Mouse (Mus musculus): ENCODE results near the gene 1700012B09Rik.
A peak's percentile ranks its signal among the peaks of the same experiment; 100 is the strongest.

Gene 1700012B09Rik

DNA sequence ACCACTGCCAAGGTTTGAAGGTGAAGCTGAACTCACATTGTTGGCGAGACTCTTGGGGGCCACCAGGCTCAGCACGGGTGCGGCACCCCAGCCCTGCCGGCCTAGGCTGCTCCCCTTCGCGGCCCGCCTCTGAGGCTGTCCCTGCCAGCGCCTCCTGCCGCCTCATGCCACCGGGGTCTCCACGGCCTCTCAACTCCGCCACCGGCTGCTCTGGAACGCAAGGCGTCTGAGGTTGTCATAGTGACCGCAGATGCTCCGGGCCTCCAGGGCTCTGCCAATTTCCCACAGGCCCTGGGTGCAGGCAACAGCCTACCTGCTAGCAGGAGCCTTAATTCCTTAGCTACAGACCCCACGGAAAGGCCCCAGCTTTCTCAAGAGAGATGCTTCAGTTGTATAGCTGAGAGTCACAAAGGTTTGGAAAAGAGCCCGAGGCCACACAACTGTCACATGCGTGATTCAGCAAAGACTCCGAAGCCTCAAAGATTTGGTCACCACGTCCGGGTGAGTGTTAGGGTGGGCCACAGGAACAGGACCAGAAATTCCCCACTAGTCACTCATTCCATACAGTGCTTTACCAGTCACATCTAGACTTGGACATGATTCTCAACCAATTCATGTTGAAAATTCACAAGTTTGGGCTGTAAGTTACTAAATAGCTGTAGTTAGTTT is at the start of gene 1700012B09Rik:
TSS of gene 1700012B09Rik (minus strand) at position 228 of the 669 bp plus-strand sequence.
- no peak for DNase-seq (ENCODE audit: low spot score)

DNA sequence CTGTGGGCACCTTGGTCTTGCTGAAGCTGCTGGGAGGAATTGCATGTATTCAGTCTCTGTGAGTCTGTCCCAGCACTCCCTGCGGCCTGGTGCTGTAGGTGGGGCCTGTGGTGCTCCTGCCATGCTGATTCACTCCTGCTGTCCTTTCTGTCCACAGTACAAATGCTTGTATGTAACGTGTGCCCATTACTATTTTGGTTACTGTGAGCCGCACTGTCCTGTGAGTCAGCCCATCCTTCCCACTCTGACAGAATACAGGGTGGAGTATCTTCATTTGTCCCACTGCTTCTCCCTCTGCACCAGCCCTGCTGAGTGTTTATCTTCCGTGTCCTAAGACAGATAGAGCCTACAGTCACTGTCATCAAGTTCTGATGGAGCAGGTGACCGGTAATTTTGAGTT is 39.3 kb upstream of the 1700012B09Rik start:
- no peak for DNase-seq (ENCODE audit: low spot score)

DNA sequence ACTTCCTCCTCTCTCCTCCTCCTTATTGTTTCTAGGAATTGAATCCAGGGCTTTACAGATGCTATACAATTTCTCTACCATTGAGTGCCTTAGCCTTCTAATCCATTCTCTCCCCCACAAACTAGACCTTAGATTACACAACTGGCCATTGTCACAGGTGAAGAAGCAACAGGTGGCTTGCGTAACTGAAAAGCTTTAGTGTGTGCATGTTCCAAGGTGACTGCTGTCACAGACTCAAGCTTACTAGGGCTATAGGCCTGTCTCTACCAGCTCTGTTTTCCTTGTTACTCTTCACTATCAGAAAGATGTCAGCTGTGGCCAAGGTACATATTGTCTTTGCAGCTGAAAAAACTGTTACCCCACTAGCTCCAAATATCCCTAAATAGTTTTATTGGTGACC is 36.0 kb upstream of the 1700012B09Rik start:
- DNase-seq (ENCODE audit: low spot score): no peak

DNA sequence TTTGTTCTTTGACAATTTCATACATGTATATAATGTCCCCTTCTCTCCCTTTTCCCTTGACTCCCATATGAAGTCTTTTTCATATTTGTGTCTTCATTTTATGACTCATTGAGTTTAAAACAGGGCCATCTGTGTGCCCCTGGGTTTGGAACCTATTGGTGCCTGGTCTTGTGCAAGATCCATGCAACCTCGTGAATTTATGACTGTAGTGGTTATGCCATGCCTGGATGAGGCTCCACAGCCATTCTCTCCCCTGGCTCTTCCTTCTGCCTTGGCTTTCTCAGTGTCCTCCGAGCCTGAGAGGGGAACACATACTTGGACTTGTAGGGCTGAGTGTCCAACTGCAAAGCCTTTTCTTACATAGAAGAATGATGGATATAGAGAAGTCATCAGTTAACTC is 34.9 kb upstream of the 1700012B09Rik start:
- DNase-seq (ENCODE audit: low spot score): peak; percentile 11

DNA sequence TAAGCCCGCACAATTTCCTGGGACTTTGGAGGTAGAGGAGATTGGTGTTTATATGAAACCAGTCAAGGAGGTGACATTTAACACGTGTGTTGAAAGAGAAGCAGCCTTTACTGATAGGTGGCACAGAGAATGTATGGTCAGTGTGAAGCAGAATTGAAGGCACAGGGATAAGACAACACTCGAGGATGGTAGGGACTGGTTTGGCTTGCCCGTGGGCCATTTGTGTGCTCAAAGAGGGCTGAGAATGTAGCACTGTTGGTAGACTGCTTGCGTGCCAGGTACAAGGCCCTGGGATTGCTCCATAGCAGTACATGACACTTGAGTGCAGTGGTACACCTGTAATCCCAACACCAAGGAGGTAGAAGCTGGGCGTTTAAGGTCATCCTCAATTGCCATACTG is 16.5 kb upstream of the 1700012B09Rik start:
- DNase-seq (ENCODE audit: low spot score): no peak

DNA sequence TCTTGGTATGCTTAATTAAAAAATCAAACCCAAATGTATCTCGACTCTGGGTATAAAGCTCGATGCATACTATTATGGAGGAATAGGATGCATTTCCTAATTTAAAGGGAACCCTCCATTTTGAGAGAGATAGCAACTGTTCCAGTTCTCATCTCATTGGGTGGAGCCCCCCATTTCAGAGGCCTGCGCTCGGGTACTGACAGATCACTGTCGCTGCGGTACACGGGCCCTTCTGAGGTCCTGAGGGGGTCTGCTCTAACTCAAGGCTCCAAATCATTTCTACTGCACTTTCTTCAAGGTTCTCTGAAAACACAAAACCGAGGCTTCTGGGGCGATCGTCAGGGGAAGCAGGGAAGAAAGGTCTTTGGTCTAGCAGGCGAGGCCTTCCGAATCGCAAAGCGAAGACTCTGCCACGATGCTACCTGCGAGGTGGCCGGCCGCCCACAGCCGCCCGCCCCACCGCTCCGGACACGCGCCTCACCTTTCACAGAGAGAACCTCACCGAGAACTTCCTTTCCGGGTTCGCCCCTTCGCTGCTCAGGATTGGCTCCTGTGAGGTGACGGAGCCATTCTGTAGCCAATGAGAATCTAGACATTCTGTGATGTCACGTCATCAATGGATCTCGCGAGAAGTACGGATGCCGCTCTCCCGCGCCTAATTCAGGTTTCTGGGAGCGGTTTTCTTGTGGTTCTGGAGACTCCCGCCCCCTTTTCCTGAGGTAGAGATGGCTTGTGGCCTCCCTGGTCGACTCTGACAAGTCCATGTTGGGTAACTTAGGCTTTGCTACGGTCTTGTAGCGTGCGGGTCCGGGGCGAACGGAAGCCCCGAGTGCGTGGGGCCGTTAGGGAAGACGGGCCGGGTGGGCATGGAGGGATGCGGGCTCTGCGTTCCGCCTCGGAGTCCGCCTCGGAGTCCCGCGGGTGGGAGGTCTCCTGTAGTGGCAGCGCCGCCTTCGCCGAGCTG is 13.5 kb upstream of the 1700012B09Rik start, which contains the start of the genes Mre11a and Ankrd49:
TSS of gene Mre11a (plus strand) at position 616 of the 964 bp plus-strand sequence.
TSS of gene Ankrd49 (minus strand) at position 818 of the 964 bp plus-strand sequence.
- peak; percentile 95 for DNase-seq (ENCODE audit: low spot score)

DNA sequence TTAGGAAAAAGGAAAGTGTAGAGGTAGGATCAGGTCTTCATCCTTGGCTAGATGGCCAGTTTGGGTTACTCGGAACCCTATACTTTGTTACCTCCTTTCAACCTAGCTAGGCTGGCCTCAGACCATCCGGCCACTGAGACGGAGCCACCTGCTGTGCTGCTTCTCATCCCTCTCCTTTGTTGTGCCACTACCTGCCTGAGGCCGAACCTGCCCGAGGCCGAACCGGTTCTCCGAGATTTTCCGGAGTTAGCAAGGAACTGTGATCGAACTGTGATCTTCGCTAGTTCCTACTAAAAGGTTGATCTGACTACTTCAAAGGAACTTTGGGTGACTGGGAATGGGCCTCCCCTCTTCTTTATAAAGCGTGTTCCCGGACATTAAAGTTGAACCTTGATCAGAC is 7.5 kb upstream of the 1700012B09Rik start:
- DNase-seq (ENCODE audit: low spot score): no peak

DNA sequence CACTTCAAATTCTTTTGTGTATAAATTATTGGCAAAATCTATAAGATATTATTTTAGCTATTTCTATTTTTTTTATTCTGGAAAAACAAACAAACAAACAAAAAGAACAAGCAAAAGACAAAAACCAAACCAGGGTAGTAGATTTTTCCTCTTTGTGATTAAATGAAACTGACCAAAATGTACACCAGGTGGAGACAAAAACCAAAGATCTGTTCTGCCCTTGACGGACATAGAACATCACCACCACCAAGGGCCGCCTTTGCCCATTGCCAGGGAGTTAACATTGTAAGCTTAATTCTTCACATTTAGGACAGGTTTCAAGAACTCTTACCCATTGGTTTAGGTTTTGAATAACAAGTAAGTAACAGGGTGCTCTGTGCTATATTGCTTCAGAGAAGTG is 3.0 kb upstream of the 1700012B09Rik start:
- peak; percentile 29 for DNase-seq (ENCODE audit: low spot score)

DNA sequence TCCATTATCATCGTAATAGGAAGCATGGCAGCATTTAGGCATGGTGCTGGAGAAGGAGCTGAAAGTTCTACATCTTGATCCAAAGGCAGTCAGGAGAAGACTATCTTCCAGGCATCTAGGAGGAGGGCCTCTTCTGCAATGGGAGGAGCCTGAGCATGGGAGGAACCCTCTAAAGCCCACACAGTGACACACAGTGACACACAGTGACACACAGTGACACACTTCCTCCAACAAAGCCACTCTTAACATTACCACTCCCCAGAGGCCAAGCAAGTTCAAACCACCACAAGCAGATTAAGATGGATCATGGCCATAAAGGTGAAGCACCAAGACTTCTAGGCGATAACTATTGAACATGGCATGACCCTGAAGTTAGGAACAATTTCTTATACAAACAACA is 1.2 kb upstream of the 1700012B09Rik start:
- DNase-seq (ENCODE audit: low spot score): no peak

DNA sequence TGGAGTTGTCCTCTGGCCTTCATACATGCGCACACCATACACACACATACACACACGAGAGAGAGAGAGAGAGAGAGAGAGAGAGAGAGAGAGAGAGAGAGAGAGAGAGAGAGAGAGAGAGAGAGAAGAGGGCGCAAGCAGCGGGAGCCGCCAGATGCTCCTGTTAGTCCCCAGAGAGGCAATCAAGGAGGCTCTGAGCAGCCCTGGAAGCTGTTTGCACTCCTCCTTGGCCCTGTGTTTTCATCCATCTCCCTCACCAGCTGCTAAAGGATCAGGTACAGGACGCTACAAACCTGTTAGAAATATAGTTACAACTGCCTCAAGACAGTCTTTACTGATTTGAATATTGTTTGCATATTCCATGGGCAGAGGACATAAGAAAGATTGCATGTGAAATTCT is 1.0 kb downstream of the 1700012B09Rik start:
- DNase-seq (ENCODE audit: low spot score): no peak

DNA sequence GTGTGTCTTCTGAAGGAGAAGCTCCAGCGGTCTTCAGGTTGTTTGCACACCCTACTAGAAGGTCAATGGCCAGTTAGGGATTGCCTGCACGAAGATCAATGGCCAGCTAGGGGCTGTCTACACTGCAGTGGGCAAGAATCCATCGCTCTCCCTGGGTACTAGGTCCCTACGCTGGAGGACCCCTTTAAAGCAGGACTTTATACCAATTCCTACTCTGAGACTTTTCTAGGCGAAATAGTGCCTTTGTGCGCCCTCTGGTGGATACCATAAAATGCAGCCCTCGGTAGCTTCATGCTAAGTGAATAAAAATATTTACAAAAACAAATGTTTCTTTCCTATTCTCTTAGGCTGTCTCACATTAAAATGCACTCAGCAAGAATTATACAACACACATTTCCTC is 6.1 kb downstream of the 1700012B09Rik start:
- peak; percentile 30 for DNase-seq (ENCODE audit: low spot score)

DNA sequence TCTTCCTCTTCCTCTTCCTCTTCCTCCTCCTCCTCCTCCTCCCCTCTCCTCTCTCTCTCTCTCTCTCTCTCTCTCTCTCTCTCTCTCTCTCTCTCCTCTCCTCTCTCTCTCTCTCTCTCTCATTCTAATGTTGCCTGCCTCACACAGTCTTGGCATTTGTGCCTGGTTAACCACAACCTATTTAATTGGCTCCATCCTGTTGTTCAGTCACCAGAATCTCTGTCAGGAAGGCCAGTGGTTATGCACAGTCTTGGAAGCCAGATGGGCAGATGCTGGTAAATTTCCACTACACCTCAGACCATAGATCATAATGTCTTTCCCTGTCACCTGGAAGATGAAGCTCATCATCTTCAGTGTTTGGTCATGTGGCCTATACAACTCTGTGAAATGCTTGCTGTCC is 11.6 kb downstream of the 1700012B09Rik start:
- no peak for DNase-seq (ENCODE audit: low spot score)

DNA sequence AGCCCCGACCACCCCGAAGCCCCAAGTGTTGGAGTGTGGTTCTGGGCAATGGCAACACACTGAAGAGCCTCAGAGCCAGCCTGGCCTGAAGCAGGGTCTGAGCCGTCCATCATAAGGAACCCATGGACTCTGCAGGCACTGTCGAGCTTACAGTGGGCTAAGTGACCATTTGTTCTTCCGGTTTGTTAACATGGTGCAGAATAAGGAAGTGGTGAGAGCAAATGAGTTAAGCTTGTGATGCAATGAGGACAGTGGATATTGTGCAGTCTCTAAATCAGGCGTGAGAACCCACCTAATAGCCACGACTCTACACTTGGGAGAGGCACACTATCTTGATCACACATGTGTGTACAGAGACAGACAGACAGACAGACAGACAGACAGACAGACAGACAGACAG is 12.2 kb downstream of the 1700012B09Rik start:
- DNase-seq (ENCODE audit: low spot score): no peak

DNA sequence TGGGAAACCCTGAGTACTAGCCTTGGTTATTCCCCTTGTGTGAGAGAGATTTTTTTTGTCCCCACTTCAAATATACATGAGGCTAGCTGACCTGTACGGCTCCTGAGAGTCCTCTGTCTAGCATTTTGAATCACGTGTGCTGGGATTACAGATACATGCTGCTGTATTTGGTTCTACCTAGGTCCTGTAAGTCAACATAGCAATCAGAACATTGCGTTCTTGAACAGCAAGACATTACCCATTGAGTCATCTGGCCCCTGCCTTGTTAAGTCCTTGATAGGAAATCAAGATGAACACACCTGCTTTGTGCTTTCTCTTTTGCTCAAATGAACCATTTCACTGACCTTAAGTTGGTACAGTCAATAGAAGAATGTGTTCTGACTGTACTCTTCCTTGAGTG is 16.4 kb downstream of the 1700012B09Rik start:
- DNase-seq (ENCODE audit: low spot score): no peak

DNA sequence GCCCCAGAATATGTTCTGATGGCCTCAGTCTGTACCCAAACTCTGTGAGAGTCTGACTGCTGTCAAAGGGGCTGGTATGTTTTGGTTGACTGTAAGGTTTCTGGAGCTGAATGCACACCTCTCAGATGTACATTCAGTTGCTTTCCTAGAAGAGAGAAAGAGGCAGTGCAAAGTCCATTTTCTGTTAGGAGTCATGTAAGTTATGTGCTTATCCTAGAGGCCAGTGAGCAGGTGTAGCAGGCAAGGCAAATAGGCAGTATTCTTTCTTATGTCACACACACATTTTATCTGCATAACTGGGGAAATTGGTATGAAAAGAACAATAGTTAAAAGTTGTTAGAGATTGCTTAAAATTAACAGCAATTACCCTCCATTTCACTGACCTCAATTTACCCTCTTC is 16.9 kb downstream of the 1700012B09Rik start:
- DNase-seq (ENCODE audit: low spot score): no peak

DNA sequence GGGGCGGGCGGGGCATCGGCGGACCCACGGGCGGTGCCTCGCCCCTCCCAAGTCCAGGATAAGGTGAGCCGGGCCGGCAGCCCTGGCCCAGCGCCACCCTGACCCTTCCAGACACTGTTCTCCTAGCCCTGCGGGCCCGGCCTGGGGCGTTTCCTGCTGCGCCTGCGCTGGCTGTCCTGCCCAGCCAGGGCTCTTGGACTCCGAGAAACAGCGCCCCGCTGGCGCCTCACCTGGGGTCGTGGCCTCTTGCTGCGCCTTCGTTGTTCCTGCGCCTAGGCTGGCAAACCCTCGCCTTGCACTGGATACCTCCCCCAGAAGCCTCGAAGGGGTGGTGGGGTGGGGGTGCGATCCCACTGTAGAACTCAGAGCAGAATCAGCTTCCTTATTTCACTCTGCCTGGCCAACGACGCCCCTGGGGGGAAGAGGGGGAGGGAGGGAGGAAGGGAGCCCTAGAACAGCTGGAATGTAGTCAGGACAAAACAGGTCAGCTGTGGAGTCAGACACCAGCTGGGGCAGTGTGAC is 18.8 kb downstream of the 1700012B09Rik start, which contains the start of gene Fut4:
TSS of gene Fut4 (minus strand) at position 393 of the 522 bp plus-strand sequence.
- DNase-seq (ENCODE audit: low spot score): no peak

DNA sequence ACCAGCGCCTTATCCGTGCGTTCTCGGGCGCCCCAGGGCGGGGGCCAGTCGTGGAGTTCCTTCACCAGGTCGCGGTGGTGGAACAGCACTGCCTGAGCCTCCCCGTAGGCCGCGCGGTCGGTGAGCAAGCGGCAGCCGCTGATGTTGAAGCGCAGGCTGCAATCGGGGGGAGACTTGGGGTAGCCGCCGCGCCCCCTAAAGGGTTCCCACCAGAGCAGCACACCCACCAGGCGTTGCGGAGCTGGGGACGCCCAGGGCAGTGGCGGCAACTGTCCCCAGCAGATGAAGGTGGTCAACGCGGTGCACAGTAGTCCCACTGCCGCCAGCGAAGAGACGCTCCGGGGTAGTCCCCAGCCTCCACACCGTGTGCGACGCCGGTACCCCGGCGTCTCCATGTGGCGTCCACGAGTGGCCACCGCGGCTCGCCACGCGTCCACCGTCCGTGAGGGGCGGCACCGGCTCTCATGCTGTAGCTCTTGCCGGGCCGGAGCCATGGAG is 19.3 kb downstream of the 1700012B09Rik start:
- DNase-seq (ENCODE audit: low spot score): no peak

DNA sequence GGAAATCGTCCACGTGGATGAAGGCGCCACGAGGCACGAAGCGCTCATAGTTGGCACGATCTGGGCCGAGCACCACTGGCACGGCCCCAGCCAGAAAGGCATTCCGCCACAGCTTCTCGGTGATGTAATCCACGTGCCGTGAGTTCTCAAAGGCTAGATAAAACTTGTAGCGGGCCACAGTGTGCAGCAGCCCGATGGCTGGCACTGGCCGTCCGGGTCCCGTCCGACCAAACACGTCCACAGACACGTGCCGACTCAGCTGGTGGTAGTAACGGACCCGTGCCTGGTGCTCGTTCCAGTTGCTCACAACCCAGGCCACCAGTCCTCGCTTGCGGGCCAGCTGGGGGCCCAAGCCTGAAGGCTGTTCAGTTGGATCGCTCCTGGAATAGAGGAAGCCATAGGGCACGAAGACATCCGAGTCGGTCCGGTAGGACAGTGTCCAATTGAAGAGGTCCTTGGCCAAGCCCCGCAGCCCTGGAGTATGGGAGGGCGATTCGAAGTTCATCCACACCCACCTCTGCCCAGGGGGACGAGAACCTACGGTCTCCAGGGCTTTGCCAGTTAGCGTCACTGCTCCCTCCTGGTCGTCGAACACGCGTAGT is 19.8 kb downstream of the 1700012B09Rik start:
- DNase-seq (ENCODE audit: low spot score): no peak

DNA sequence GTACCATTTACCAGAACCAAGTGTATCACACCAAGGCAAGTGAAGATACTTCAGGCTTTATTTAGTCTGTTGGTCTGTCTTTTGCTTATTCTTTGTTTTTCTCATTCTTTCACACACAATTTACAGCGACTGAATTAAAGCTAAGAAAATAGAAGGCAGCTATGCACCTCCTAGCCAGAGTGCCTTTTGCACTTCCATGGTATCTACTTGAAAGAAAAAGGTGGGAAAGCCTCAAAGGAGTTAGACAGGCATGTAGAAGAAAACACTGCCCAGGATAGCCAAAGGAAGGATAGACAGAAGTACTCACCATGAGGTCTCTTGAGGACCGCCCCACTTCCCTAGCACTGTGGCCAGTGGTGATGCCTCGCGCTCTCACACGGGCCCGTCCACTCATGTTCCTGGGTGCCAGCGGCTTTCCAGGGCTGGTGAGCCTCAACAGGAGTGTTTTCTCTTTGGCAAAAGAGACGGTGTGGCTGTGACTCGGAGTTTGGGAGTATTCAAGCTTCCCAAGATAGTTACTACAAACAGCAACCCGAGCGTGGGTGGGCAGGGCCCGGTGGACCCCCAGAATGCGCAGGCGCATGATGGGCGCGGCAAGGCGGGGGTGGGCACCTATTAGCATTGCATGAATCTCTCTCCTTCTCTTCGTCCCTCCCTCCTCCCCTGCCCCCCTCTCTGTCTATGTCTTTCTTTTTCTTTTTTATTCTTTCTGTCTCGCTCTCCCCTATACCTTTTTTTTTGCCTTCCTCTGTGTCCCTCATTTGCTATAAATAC is 30.5 kb downstream of the 1700012B09Rik start, which contains the start of gene Piwil4:
TSS of gene Piwil4 (minus strand) at position 583 of the 774 bp plus-strand sequence.
- no peak for DNase-seq (ENCODE audit: low spot score)

DNA sequence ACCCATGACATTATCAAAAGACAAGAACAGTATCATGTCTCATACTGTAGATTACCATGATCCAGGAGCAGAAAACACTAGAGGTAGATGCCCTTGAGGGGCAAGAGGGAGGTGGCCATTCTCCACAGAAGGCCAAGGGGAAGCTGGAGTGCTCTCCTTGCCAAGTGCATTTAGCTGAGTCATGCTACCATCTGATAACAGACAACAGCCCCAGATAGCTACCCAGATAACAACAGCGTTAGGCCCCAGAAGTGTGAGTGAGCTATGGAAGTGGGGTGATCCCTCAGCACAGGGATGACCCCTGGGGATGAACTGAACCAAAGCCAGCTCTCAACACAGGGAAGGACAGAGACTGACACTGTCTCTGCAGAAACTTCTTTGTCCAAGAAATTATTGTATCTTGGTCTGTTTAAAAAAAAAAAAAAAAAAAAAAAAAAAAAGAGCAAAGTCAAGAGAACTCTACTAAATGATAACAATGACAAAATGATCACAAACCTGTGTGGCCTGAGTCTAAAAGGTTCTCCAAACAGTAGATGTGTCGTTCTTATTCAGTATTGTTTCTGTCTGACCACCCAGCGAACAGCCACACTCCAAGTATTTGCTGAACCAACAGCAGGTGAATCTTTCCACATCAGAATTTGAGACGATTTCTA is 31.2 kb downstream of the 1700012B09Rik start:
- DNase-seq (ENCODE audit: low spot score): no peak

Measured in MN1 (cell line).